Mouse (Mus musculus): ENCODE results near the gene Trappc4. TPM values are rescaled to one million over a fixed set of nuclear protein-coding genes. Genes with fewer than 3 reads are reported as not detected.

Trappc4 gene
- total RNA-seq, 1 experiment = 88.2 TPM

DNA sequence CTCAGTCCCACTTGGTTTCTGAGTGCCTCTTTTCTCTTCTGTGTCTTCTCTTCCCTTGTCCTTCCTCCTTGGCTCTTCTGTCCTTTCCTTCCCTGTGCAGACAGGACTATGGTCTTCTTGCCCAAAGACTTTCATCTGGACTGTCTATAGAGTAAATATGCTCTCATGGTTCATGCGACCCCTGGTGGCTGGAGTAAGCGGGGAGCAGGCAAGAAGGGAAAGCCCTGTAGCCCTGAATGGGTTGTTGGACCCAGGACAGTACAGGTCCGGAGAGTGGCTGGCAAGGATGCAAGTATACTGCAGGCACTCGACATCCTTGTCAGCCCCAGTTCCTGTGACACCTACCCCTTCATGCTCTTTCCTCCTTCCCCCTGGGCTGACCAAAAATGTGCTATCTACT is 15.9 kb downstream of the Trappc4 start:
- Histone ChIP-seq H3K4me1 (ENCODE audit: control insufficient read depth in 2 of 2, insufficient read depth in 2 of 2, low read length in 2 of 2, poor library complexity in 1 of 2) (no peaks in the 10 kb centered on the region), H3K4me3 (ENCODE audit: insufficient read depth in 1 of 2, low read depth in 1 of 2, low read length in 2 of 2, poor library complexity in 1 of 2, severe bottlenecking in 1 of 2) (no peak overlapping the region), H3K27ac (ENCODE audit: insufficient read depth, low read depth, low read length, poor library complexity, severe bottlenecking) (no peak overlapping the region), H3K9me3 (ENCODE audit: control insufficient read depth, insufficient read depth, low read depth, low read length) (no peaks in the 10 kb centered on the region), H3K9ac (ENCODE audit: insufficient read depth, low read depth, low read length, poor library complexity, severe bottlenecking) (no peak overlapping the region), H3K36me3 (ENCODE audit: control insufficient read depth, insufficient read depth, low read length, poor library complexity, severe bottlenecking) (peaks cover 37% of the 10 kb centered on the region)
- DNase-seq (ENCODE audit: low read depth, low spot score) = no peak
- in situ Hi-C loops (cut with MboI; ENCODE audit: low sequenced_read_pairs in 2 of 2, unreplicated experiment in 2 of 2) = no loop called here
- TF ChIP-seq ZC3H11A (IDR thresholded peaks at IDR 0.05; ENCODE audit: borderline replicate concordance, low read depth, low read length) = no peak
- no peak for TF ChIP-seq ZNF384 (IDR thresholded peaks at IDR 0.05; ENCODE audit: low read depth, low read length)
- TF ChIP-seq CHD2 (IDR thresholded peaks at IDR 0.05; ENCODE audit: low read depth, low read length) = no peak
- TF ChIP-seq HCFC1 (IDR thresholded peaks at IDR 0.05; ENCODE audit: borderline replicate concordance, insufficient read depth, low read length) = no peak
- no peak for TF ChIP-seq MAFK (IDR thresholded peaks at IDR 0.05; ENCODE audit: insufficient read depth, low read depth, low read length)

DNA sequence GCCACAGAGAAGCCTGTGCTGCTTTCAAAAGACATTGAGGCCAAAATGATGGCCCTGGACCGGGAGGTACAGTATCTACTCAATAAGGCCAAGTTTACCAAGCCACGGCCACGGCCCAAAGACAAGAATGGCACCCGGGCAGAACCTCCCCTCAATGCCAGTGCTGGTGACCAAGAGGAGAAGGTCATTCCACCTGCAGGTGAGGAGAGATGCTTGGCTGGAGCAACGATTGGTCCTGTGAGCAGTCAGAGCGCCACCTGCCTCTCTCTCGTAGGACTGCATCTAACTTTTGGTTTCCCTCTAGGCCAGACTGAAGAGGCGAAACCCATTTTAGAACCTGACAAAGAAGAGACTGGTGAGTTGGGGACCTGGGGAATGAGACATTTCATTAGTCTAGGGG is 18.1 kb downstream of the Trappc4 start:
- H3K36me3 ChIP-seq (ENCODE audit: control insufficient read depth, insufficient read depth, low read length, poor library complexity, severe bottlenecking) = peaks cover 54% of the 10 kb centered on the region
- in situ Hi-C loops (cut with MboI; ENCODE audit: low sequenced_read_pairs in 2 of 2, unreplicated experiment in 2 of 2) = no loop called here

GRCm38 (mm10) chr9:44387221-44387620 is 20.2 kb downstream of the Trappc4 start:
- DNase-seq (ENCODE audit: low read depth, low spot score) = no peak
- TF ChIP-seq HCFC1 (IDR thresholded peaks at IDR 0.05; ENCODE audit: borderline replicate concordance, insufficient read depth, low read length) = no peak
- no peak for TF ChIP-seq ZC3H11A (IDR thresholded peaks at IDR 0.05; ENCODE audit: borderline replicate concordance, low read depth, low read length)
- no peak for TF ChIP-seq ZNF384 (IDR thresholded peaks at IDR 0.05; ENCODE audit: low read depth, low read length)
- no peak for TF ChIP-seq CHD2 (IDR thresholded peaks at IDR 0.05; ENCODE audit: low read depth, low read length)
- TF ChIP-seq MAFK (IDR thresholded peaks at IDR 0.05; ENCODE audit: insufficient read depth, low read depth, low read length) = no peak
- peaks cover 0 to 5% of the 10 kb centered on the region in 2 experiments; a peak in 1 of 4 replicates for H3K4me1 ChIP-seq (ENCODE audit: control insufficient read depth in 2 of 2, insufficient read depth in 2 of 2, low read length in 2 of 2, poor library complexity in 1 of 2)
- peaks cover 64% of the 10 kb centered on the region for H3K36me3 ChIP-seq (ENCODE audit: control insufficient read depth, insufficient read depth, low read length, poor library complexity, severe bottlenecking)
- H3K4me3 ChIP-seq (ENCODE audit: insufficient read depth in 1 of 2, low read depth in 1 of 2, low read length in 2 of 2, poor library complexity in 1 of 2, severe bottlenecking in 1 of 2) = no peak overlapping the region
- H3K9me3 ChIP-seq (ENCODE audit: control insufficient read depth, insufficient read depth, low read depth, low read length) = no peaks in the 10 kb centered on the region
- no peak overlapping the region for H3K9ac ChIP-seq (ENCODE audit: insufficient read depth, low read depth, low read length, poor library complexity, severe bottlenecking)
- in situ Hi-C loops (cut with MboI; ENCODE audit: low sequenced_read_pairs in 2 of 2, unreplicated experiment in 2 of 2) = no loop called here
- H3K27ac ChIP-seq (ENCODE audit: insufficient read depth, low read depth, low read length, poor library complexity, severe bottlenecking) = no peak overlapping the region

More for the DNA sequence above, 18.1 kb downstream of the Trappc4 start:
- Histone ChIP-seq H3K9me3 (ENCODE audit: control insufficient read depth, insufficient read depth, low read depth, low read length) (no peaks in the 10 kb centered on the region), H3K4me1 (ENCODE audit: control insufficient read depth in 2 of 2, insufficient read depth in 2 of 2, low read length in 2 of 2, poor library complexity in 1 of 2) (peaks cover 0 to 2% of the 10 kb centered on the region in 2 experiments; a peak in 1 of 4 replicates), H3K9ac (ENCODE audit: insufficient read depth, low read depth, low read length, poor library complexity, severe bottlenecking) (no peak overlapping the region), H3K27ac (ENCODE audit: insufficient read depth, low read depth, low read length, poor library complexity, severe bottlenecking) (no peak overlapping the region), H3K4me3 (ENCODE audit: insufficient read depth in 1 of 2, low read depth in 1 of 2, low read length in 2 of 2, poor library complexity in 1 of 2, severe bottlenecking in 1 of 2) (no peak overlapping the region)
- DNase-seq (ENCODE audit: low read depth, low spot score) = no peak
- TF ChIP-seq MAFK (IDR thresholded peaks at IDR 0.05; ENCODE audit: insufficient read depth, low read depth, low read length) = no peak
- TF ChIP-seq ZC3H11A (IDR thresholded peaks at IDR 0.05; ENCODE audit: borderline replicate concordance, low read depth, low read length) = no peak
- no peak for TF ChIP-seq ZNF384 (IDR thresholded peaks at IDR 0.05; ENCODE audit: low read depth, low read length)
- no peak for TF ChIP-seq HCFC1 (IDR thresholded peaks at IDR 0.05; ENCODE audit: borderline replicate concordance, insufficient read depth, low read length)
- TF ChIP-seq CHD2 (IDR thresholded peaks at IDR 0.05; ENCODE audit: low read depth, low read length) = no peak

DNA sequence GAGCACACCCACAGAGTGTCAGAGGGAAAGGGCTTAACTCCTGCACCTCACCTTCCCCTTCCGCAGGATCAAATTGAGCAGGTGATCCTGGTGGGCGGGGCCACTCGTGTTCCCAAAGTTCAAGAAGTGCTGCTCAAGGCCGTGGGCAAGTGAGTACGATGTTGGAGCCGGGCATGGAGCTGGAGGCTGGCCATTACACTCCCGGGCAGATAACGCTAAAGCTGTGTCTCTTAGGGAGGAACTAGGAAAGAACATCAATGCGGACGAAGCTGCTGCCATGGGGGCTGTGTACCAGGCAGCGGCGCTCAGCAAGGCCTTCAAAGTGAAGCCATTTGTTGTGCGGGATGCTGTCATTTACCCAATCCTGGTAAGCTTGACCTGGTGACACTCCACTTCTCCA is 22.8 kb downstream of the Trappc4 start:
- peaks cover 68% of the 10 kb centered on the region for H3K36me3 ChIP-seq (ENCODE audit: control insufficient read depth, insufficient read depth, low read length, poor library complexity, severe bottlenecking)
- no peak overlapping the region for H3K27ac ChIP-seq (ENCODE audit: insufficient read depth, low read depth, low read length, poor library complexity, severe bottlenecking)
- peaks cover 0 to 8% of the 10 kb centered on the region in 2 experiments; a peak in 1 of 4 replicates for H3K4me1 ChIP-seq (ENCODE audit: control insufficient read depth in 2 of 2, insufficient read depth in 2 of 2, low read length in 2 of 2, poor library complexity in 1 of 2)
- no peak overlapping the region for H3K4me3 ChIP-seq (ENCODE audit: insufficient read depth in 1 of 2, low read depth in 1 of 2, low read length in 2 of 2, poor library complexity in 1 of 2, severe bottlenecking in 1 of 2)
- in situ Hi-C loops (cut with MboI; ENCODE audit: low sequenced_read_pairs in 2 of 2, unreplicated experiment in 2 of 2) = no loop called here
- no peak for DNase-seq (ENCODE audit: low read depth, low spot score)
- H3K9me3 ChIP-seq (ENCODE audit: control insufficient read depth, insufficient read depth, low read depth, low read length) = no peaks in the 10 kb centered on the region
- TF ChIP-seq ZNF384 (IDR thresholded peaks at IDR 0.05; ENCODE audit: low read depth, low read length) (no peak), HCFC1 (IDR thresholded peaks at IDR 0.05; ENCODE audit: borderline replicate concordance, insufficient read depth, low read length) (no peak), MAFK (IDR thresholded peaks at IDR 0.05; ENCODE audit: insufficient read depth, low read depth, low read length) (no peak), CHD2 (IDR thresholded peaks at IDR 0.05; ENCODE audit: low read depth, low read length) (no peak), ZC3H11A (IDR thresholded peaks at IDR 0.05; ENCODE audit: borderline replicate concordance, low read depth, low read length) (no peak)
- no peak overlapping the region for H3K9ac ChIP-seq (ENCODE audit: insufficient read depth, low read depth, low read length, poor library complexity, severe bottlenecking)

All from ES-E14 (cell line).